In genomic region chr10:21195597-21195996, GRCm38 (mm10) we compare ENCODE assay signal across 23 mouse cellular contexts. TPM values are rescaled to one million over a fixed set of nuclear protein-coding genes. Genes with fewer than 3 reads are reported as not detected.
A peak's percentile ranks its signal among the peaks of the same experiment; 100 is the strongest.
DNase-seq lines count a peak whose midpoint lies in the region; ATAC-seq and TF ChIP-seq lines count a peak whose summit lies in the region.
"Had no signal": no experiment of that assay in that cellular context is flagged by ENCODE, and none has a peak within 500 bp of the region (broad histone marks: within the 10 kb centered on the region; RNA-seq: fewer than 3 reads in every experiment).

No protein-coding gene starts in this region.

- no peak overlapping the region for H3K27ac ChIP-seq in midbrain, postnatal 0 days (ENCODE audit: low read depth, low read length)
- H3K27ac ChIP-seq in midbrain, embryonic 15.5 days = no peak overlapping the region
- H3K27ac ChIP-seq in liver, embryonic 16.5 days (ENCODE audit: low read length) = peak overlapping the region; percentile 78
- no peak overlapping the region for H3K27ac ChIP-seq in heart, embryonic 10.5 days
- H3K27ac ChIP-seq: forebrain, embryonic 12.5 days; lung, embryonic 15.5 days had no signal

- ATAC-seq in midbrain, postnatal 0 days (ENCODE audit: low FRiP score) = no peak
- no peak for ATAC-seq in midbrain, embryonic 15.5 days (replicated peaks)
- ATAC-seq in liver, embryonic 16.5 days (ENCODE audit: low read depth) = no peak
- ATAC-seq: inflammation-experienced regulatory T-cells, adult 6 months had no signal

- H3K4me2 ChIP-seq in midbrain, postnatal 0 days (ENCODE audit: low read depth, low read length, poor library complexity, severe bottlenecking) = no peak overlapping the region
- no peak overlapping the region for H3K4me2 ChIP-seq in midbrain, embryonic 15.5 days
- peak overlapping the region; percentile 42 for H3K4me2 ChIP-seq in liver, embryonic 16.5 days (ENCODE audit: low read depth, low read length)
- H3K4me2 ChIP-seq: forebrain, embryonic 12.5 days; heart, embryonic 11.5 days; lung, embryonic 15.5 days had no signal

- H3K27me3 ChIP-seq in midbrain, postnatal 0 days (ENCODE audit: insufficient read depth, low read length) = no peaks in the 10 kb centered on the region
- H3K27me3 ChIP-seq in midbrain, embryonic 15.5 days (replicated peaks) = no peaks in the 10 kb centered on the region
- H3K27me3 ChIP-seq in liver, embryonic 16.5 days (ENCODE audit: control insufficient read depth, insufficient read depth, low read depth, low read length) = no peaks in the 10 kb centered on the region
- H3K27me3 ChIP-seq in heart, embryonic 10.5 days (ENCODE audit: insufficient read depth, poor library complexity, severe bottlenecking) = peaks cover 3% of the 10 kb centered on the region; the same call in 1 of the 2 replicates
- H3K27me3 ChIP-seq: lung, embryonic 15.5 days had no signal

- TF ChIP-seq CTCF in midbrain, postnatal 0 days (IDR thresholded peaks at IDR 0.05) = no peak

- no peak overlapping the region for H3K4me3 ChIP-seq in midbrain, postnatal 0 days (ENCODE audit: low read depth, low read length)
- no peak overlapping the region for H3K4me3 ChIP-seq in midbrain, embryonic 15.5 days
- H3K4me3 ChIP-seq in liver, embryonic 16.5 days (ENCODE audit: low read depth, low read length) = no peak overlapping the region
- H3K4me3 ChIP-seq in heart, embryonic 10.5 days = no peak overlapping the region
- H3K4me3 ChIP-seq: forebrain, embryonic 12.5 days; lung, embryonic 15.5 days had no signal

- no peaks in the 10 kb centered on the region for H3K9me3 ChIP-seq in midbrain, postnatal 0 days (ENCODE audit: low read length)
- H3K9me3 ChIP-seq in midbrain, embryonic 15.5 days = no peaks in the 10 kb centered on the region
- H3K9me3 ChIP-seq in liver, embryonic 16.5 days (replicated peaks; ENCODE audit: control insufficient read depth, low read length) = no peaks in the 10 kb centered on the region
- H3K9me3 ChIP-seq in heart, embryonic 10.5 days = no peaks in the 10 kb centered on the region
- H3K9me3 ChIP-seq: forebrain, embryonic 12.5 days; lung, embryonic 15.5 days had no signal

- H3K4me1 ChIP-seq in midbrain, postnatal 0 days (ENCODE audit: insufficient read depth, low read length) = no peaks in the 10 kb centered on the region
- peaks cover 10% of the 10 kb centered on the region; the same call in 1 of the 2 replicates for H3K4me1 ChIP-seq in midbrain, embryonic 15.5 days
- H3K4me1 ChIP-seq in liver, embryonic 16.5 days (ENCODE audit: control insufficient read depth, low read depth, low read length) = peaks cover 38% of the 10 kb centered on the region
- H3K4me1 ChIP-seq in heart, embryonic 10.5 days = peaks cover 19% of the 10 kb centered on the region
- H3K4me1 ChIP-seq: lung, embryonic 15.5 days had no signal

- WGBS in midbrain, postnatal 0 days = 50% methylated on average over 8 of the region's 8 CpGs
- WGBS in midbrain, embryonic 15.5 days = 49% methylated on average over 8 of the region's 8 CpGs
- WGBS in liver, embryonic 16.5 days (ENCODE audit: insufficient replicate concordance) = 40% methylated on average over 8 of the region's 8 CpGs
- 56% methylated on average over 8 of the region's 8 CpGs for WGBS in heart, embryonic 10.5 days

- no peak overlapping the region for H3K9ac ChIP-seq in midbrain, postnatal 0 days (replicated peaks; ENCODE audit: low read length, poor library complexity, severe bottlenecking)
- no peak overlapping the region for H3K9ac ChIP-seq in midbrain, embryonic 15.5 days
- H3K9ac ChIP-seq in liver, embryonic 16.5 days (ENCODE audit: low read depth, low read length) = peak overlapping the region; percentile 3; the same call in 1 of the 2 replicates
- H3K9ac ChIP-seq: forebrain, embryonic 12.5 days; lung, embryonic 15.5 days had no signal

- no peaks in the 10 kb centered on the region for H3K36me3 ChIP-seq in midbrain, postnatal 0 days (ENCODE audit: insufficient read depth, low read length)
- H3K36me3 ChIP-seq in midbrain, embryonic 15.5 days (replicated peaks) = no peaks in the 10 kb centered on the region
- no peaks in the 10 kb centered on the region for H3K36me3 ChIP-seq in liver, embryonic 16.5 days (ENCODE audit: control insufficient read depth, insufficient read depth)
- H3K36me3 ChIP-seq in heart, embryonic 10.5 days = no peaks in the 10 kb centered on the region
- H3K36me3 ChIP-seq: forebrain, embryonic 12.5 days; lung, embryonic 15.5 days had no signal

- DNase-seq in heart, adult 11 months = peak; percentile 65
- DNase-seq in heart, adult 8-10 months (ENCODE audit: low spot score) = no peak
- peak; percentile 9 for DNase-seq in midbrain, postnatal 0 days (ENCODE audit: low spot score)
- peak; percentile 57 for DNase-seq in forelimb bud, embryonic 11.5 days (ENCODE audit: low read depth, low spot score)
- no peak for DNase-seq in heart, embryonic 10.5 days (ENCODE audit: low spot score)
- DNase-seq in adrenal gland, adult 8-10 months = no peak
- DNase-seq: adrenal gland, postnatal 36 days; B cell, adult 2 months; cerebellum, adult 18-20 months; cerebellum, postnatal 25 days; gastrocnemius, postnatal 25 days; heart, postnatal 10 days; kidney, adult 9 months; kidney, postnatal 36 days; left cerebral cortex, postnatal 4 days; right cerebral cortex, postnatal 25 days; thymus, postnatal 25 days had no signal

RNA-seq across cellular contexts. Expression of gene Myb, which starts 34.8 kb away (rescaled TPM):
- under 1 TPM in 1 of 4 experiments, not detected in 3; 0.17 TPM for total RNA-seq in heart, adult 8-10 months (2022)
- total RNA-seq in midbrain, postnatal 0 days (2014; rRNA removed) = 1.8 and 3.2 TPM in 2 replicates
- polyA plus RNA-seq in midbrain, postnatal 0 days (2015; fragmentation: Nextera tagmentation; extraction: Ambion mirVana) = 0.75 and 1.0 TPM in 2 replicates
- polyA plus RNA-seq in midbrain, embryonic 15.5 days (2015; fragmentation: Nextera tagmentation; extraction: Ambion mirVana) = 3.0 and 3.1 TPM in 2 replicates
- 7.7 and 8.8 TPM in 2 replicates for polyA plus RNA-seq in liver, embryonic 16.5 days (2015; fragmentation: Nextera tagmentation; extraction: Ambion mirVana)
- polyA plus RNA-seq in heart, embryonic 10.5 days (2016; fragmentation: Nextera tagmentation; extraction: Ambion mirVana) = 1.6 and 3.2 TPM in 2 replicates
- total RNA-seq in adrenal gland, adult 8-10 months (2022) = not detected

Comparison
In these comparisons a context has a peak if more than half of its experiments do, and no peak if none do; other contexts are left out.
1. DNase-seq: peak in heart, adult 11 months (single experiment), midbrain, postnatal 0 days (single experiment) and forelimb bud, embryonic 11.5 days (single experiment); none in heart, adult 8-10 months (single experiment), heart, embryonic 10.5 days (single experiment) and adrenal gland, adult 8-10 months (single experiment).